Mouse (Mus musculus) regulatory T cell (primary cell): ENCODE data around the gene Slc25a10.

Experiments used
- in situ Hi-C: fragments of 300-600 bp; cut with MboI, MseI; formaldehyde crosslinking; loops from one replicate; pipeline ENCODE4 v1.15.1; 2025; ENCODE audit warnings: high pct_unique_total_duplicates

The Slc25a10 gene

GRCm38 (mm10) chr11:120491317-120492023 lies at the start of gene Slc25a10:
Gene Slc25a10, plus strand, starts transcription at chr11:120491840.
- in situ Hi-C loops: no loop called here

- in situ Hi-C loops: no loop called here
These were observed 49.3 kb upstream of the Slc25a10 start, which contains the start of gene Tspan10 for GRCm38 (mm10) chr11:120442344-120442743. Gene Tspan10, plus strand, starts transcription at chr11:120442644.

- in situ Hi-C loops: no loop called here
These were observed 48.8 kb upstream of the Slc25a10 start for GRCm38 (mm10) chr11:120442765-120443280.

- in situ Hi-C loops: no loop called here
These were observed 47.5 kb upstream of the Slc25a10 start for GRCm38 (mm10) chr11:120444106-120444505.

- in situ Hi-C loops: no loop called here
These were observed 46.2 kb upstream of the Slc25a10 start for GRCm38 (mm10) chr11:120445475-120445874.

- in situ Hi-C loops: no loop called here
These were observed 44.5 kb upstream of the Slc25a10 start for GRCm38 (mm10) chr11:120447179-120447578.

GRCm38 (mm10) chr11:120452246-120452645 lies 39.4 kb upstream of the Slc25a10 start:
- in situ Hi-C loops: no loop called here

GRCm38 (mm10) chr11:120453306-120453705 lies 38.3 kb upstream of the Slc25a10 start, which contains the start of gene Pde6g:
Gene Pde6g, minus strand, starts transcription at chr11:120453500.
- in situ Hi-C loops: no loop called here

- in situ Hi-C loops: no loop called here
These were observed 36.7 kb upstream of the Slc25a10 start for GRCm38 (mm10) chr11:120454965-120455364.

- in situ Hi-C loops: no loop called here
These were observed 36.2 kb upstream of the Slc25a10 start for GRCm38 (mm10) chr11:120455413-120455812.

- in situ Hi-C loops: no loop called here
These were observed 34.3 kb upstream of the Slc25a10 start for GRCm38 (mm10) chr11:120457370-120457769.

- in situ Hi-C loops: no loop called here
These were observed 33.6 kb upstream of the Slc25a10 start, which contains the start of the genes Oxld1 and Ccdc137 for GRCm38 (mm10) chr11:120457772-120458751. Gene Oxld1, minus strand, starts transcription at chr11:120458068. Gene Ccdc137, plus strand, starts transcription at chr11:120458115.

- in situ Hi-C loops: no loop called here
These were observed 32.6 kb upstream of the Slc25a10 start for GRCm38 (mm10) chr11:120458847-120459597.

- in situ Hi-C loops: no loop called here
These were observed 28.1 kb upstream of the Slc25a10 start for GRCm38 (mm10) chr11:120463536-120463935.

GRCm38 (mm10) chr11:120464365-120464764 lies 27.3 kb upstream of the Slc25a10 start:
- in situ Hi-C loops: no loop called here

- in situ Hi-C loops: no loop called here
These were observed 26.1 kb upstream of the Slc25a10 start for GRCm38 (mm10) chr11:120465521-120465920.

GRCm38 (mm10) chr11:120467051-120467735 lies 24.4 kb upstream of the Slc25a10 start, which contains the start of gene Arl16:
Gene Arl16, minus strand, starts transcription at chr11:120467607.
- in situ Hi-C loops: no loop called here

- in situ Hi-C loops: no loop called here
These were observed 23.9 kb upstream of the Slc25a10 start for GRCm38 (mm10) chr11:120467736-120468092.

GRCm38 (mm10) chr11:120472052-120472451 lies 19.6 kb upstream of the Slc25a10 start:
- in situ Hi-C loops: no loop called here

- in situ Hi-C loops: no loop called here
These were observed 8.1 kb upstream of the Slc25a10 start for GRCm38 (mm10) chr11:120483448-120483934.
